Mouse (Mus musculus): Measurements from ENCODE around the gene Zbtb9. TPM values are rescaled to one million over a fixed set of nuclear protein-coding genes. Genes with fewer than 3 reads are reported as not detected.

Zbtb9 gene
- polyA plus RNA-seq, 1 experiment from 2014 or later, result 10.1 TPM

GRCm38 (mm10) chr17:26957872-26958271, 15.1 kb upstream of the Zbtb9 start:
- no peaks in the 10 kb centered on the region for H3K27me3 ChIP-seq (ENCODE audit: control insufficient read depth, insufficient read depth, low read length)
- H3K4me3 ChIP-seq (ENCODE audit: low read depth, low read length), result no peak overlapping the region
- ATAC-seq (replicated peaks; ENCODE audit: insufficient number of reproducible peaks, low FRiP score, low TSS enrichment, low read depth) (no peak), DNase-seq (ENCODE audit: low spot score) (no peak)
- no peak overlapping the region for H3K27ac ChIP-seq (replicated peaks; ENCODE audit: low read depth, low read length)
- peaks cover 7% of the 10 kb centered on the region for H3K36me3 ChIP-seq (replicated peaks; ENCODE audit: control insufficient read depth, insufficient read depth, low read depth, low read length)
- H3K9me3 ChIP-seq (replicated peaks; ENCODE audit: control insufficient read depth, low read length), result no peaks in the 10 kb centered on the region
- no peak overlapping the region for H3K4me2 ChIP-seq (ENCODE audit: low read depth, low read length)
- peaks cover 3% of the 10 kb centered on the region; the same call in 1 of the 2 replicates for H3K4me1 ChIP-seq (ENCODE audit: control insufficient read depth, insufficient read depth, low read length)
- H3K9ac ChIP-seq (replicated peaks; ENCODE audit: low read length), result no peak overlapping the region
- WGBS, result 95% methylated on average over 5 of the region's 5 CpGs

GRCm38 (mm10) chr17:26958880-26959279, 14.1 kb upstream of the Zbtb9 start:
- Histone ChIP-seq H3K4me3 (ENCODE audit: low read depth, low read length) (no peak overlapping the region), H3K27ac (replicated peaks; ENCODE audit: low read depth, low read length) (no peak overlapping the region), H3K4me1 (ENCODE audit: control insufficient read depth, insufficient read depth, low read length) (no peaks in the 10 kb centered on the region), H3K9me3 (replicated peaks; ENCODE audit: control insufficient read depth, low read length) (no peaks in the 10 kb centered on the region), H3K4me2 (ENCODE audit: low read depth, low read length) (no peak overlapping the region), H3K36me3 (replicated peaks; ENCODE audit: control insufficient read depth, insufficient read depth, low read depth, low read length) (peaks cover 7% of the 10 kb centered on the region), H3K9ac (replicated peaks; ENCODE audit: low read length) (no peak overlapping the region), H3K27me3 (ENCODE audit: control insufficient read depth, insufficient read depth, low read length) (no peaks in the 10 kb centered on the region)
- ATAC-seq (replicated peaks; ENCODE audit: insufficient number of reproducible peaks, low FRiP score, low TSS enrichment, low read depth) (no peak), DNase-seq (ENCODE audit: low spot score) (no peak)
- whole genome bisulfite sequencing, result 60% methylated on average over 5 of the region's 5 CpGs

GRCm38 (mm10) chr17:26959815-26960214, 13.2 kb upstream of the Zbtb9 start:
- peaks cover 7% of the 10 kb centered on the region for H3K36me3 ChIP-seq (replicated peaks; ENCODE audit: control insufficient read depth, insufficient read depth, low read depth, low read length)
- no peaks in the 10 kb centered on the region for H3K4me1 ChIP-seq (ENCODE audit: control insufficient read depth, insufficient read depth, low read length)
- ATAC-seq (replicated peaks; ENCODE audit: insufficient number of reproducible peaks, low FRiP score, low TSS enrichment, low read depth) (no peak), DNase-seq (ENCODE audit: low spot score) (no peak)
- no peak overlapping the region for H3K4me2 ChIP-seq (ENCODE audit: low read depth, low read length)
- 95% methylated on average over 4 of the region's 4 CpGs for WGBS
- no peak overlapping the region for H3K4me3 ChIP-seq (ENCODE audit: low read depth, low read length)
- H3K9me3 ChIP-seq (replicated peaks; ENCODE audit: control insufficient read depth, low read length), result no peaks in the 10 kb centered on the region
- no peak overlapping the region for H3K9ac ChIP-seq (replicated peaks; ENCODE audit: low read length)
- no peaks in the 10 kb centered on the region for H3K27me3 ChIP-seq (ENCODE audit: control insufficient read depth, insufficient read depth, low read length)
- no peak overlapping the region for H3K27ac ChIP-seq (replicated peaks; ENCODE audit: low read depth, low read length)

GRCm38 (mm10) chr17:26961572-26962240, 11.3 kb upstream of the Zbtb9 start:
- Histone ChIP-seq H3K4me1 (ENCODE audit: control insufficient read depth, insufficient read depth, low read length) (no peaks in the 10 kb centered on the region), H3K4me3 (ENCODE audit: low read depth, low read length) (no peak overlapping the region), H3K9me3 (replicated peaks; ENCODE audit: control insufficient read depth, low read length) (no peaks in the 10 kb centered on the region), H3K4me2 (ENCODE audit: low read depth, low read length) (no peak overlapping the region), H3K27me3 (ENCODE audit: control insufficient read depth, insufficient read depth, low read length) (no peaks in the 10 kb centered on the region), H3K36me3 (replicated peaks; ENCODE audit: control insufficient read depth, insufficient read depth, low read depth, low read length) (peaks cover 9% of the 10 kb centered on the region), H3K27ac (replicated peaks; ENCODE audit: low read depth, low read length) (no peak overlapping the region), H3K9ac (replicated peaks; ENCODE audit: low read length) (no peak overlapping the region)
- 90% methylated on average over 21 of the region's 21 CpGs for WGBS
- DNase-seq (ENCODE audit: low spot score), result no peak
- ATAC-seq (replicated peaks; ENCODE audit: insufficient number of reproducible peaks, low FRiP score, low TSS enrichment, low read depth), result no peak

- no peak overlapping the region for H3K4me2 ChIP-seq (ENCODE audit: low read depth, low read length)
- DNase-seq (ENCODE audit: low spot score) (no peak), ATAC-seq (replicated peaks; ENCODE audit: insufficient number of reproducible peaks, low FRiP score, low TSS enrichment, low read depth) (no peak)
- no peak overlapping the region for H3K9ac ChIP-seq (replicated peaks; ENCODE audit: low read length)
- H3K27ac ChIP-seq (replicated peaks; ENCODE audit: low read depth, low read length), result no peak overlapping the region
- peaks cover 2% of the 10 kb centered on the region for H3K36me3 ChIP-seq (replicated peaks; ENCODE audit: control insufficient read depth, insufficient read depth, low read depth, low read length)
- WGBS, result 92% methylated on average over 11 of the region's 11 CpGs
- H3K27me3 ChIP-seq (ENCODE audit: control insufficient read depth, insufficient read depth, low read length), result no peaks in the 10 kb centered on the region
- no peaks in the 10 kb centered on the region for H3K9me3 ChIP-seq (replicated peaks; ENCODE audit: control insufficient read depth, low read length)
- H3K4me3 ChIP-seq (ENCODE audit: low read depth, low read length), result no peak overlapping the region
- H3K4me1 ChIP-seq (ENCODE audit: control insufficient read depth, insufficient read depth, low read length), result peaks cover 6% of the 10 kb centered on the region; the same call in 1 of the 2 replicates
Measured at GRCm38 (mm10) chr17:26966993-26967392, 6.0 kb upstream of the Zbtb9 start.

GRCm38 (mm10) chr17:26967477-26967876, 5.5 kb upstream of the Zbtb9 start:
- WGBS, result 93% methylated on average over 6 of the region's 6 CpGs
- H3K4me1 ChIP-seq (ENCODE audit: control insufficient read depth, insufficient read depth, low read length), result peaks cover 6% of the 10 kb centered on the region; the same call in 1 of the 2 replicates
- H3K27ac ChIP-seq (replicated peaks; ENCODE audit: low read depth, low read length), result no peak overlapping the region
- no peaks in the 10 kb centered on the region for H3K9me3 ChIP-seq (replicated peaks; ENCODE audit: control insufficient read depth, low read length)
- H3K27me3 ChIP-seq (ENCODE audit: control insufficient read depth, insufficient read depth, low read length), result no peaks in the 10 kb centered on the region
- peaks cover 2% of the 10 kb centered on the region for H3K36me3 ChIP-seq (replicated peaks; ENCODE audit: control insufficient read depth, insufficient read depth, low read depth, low read length)
- no peak for ATAC-seq (replicated peaks; ENCODE audit: insufficient number of reproducible peaks, low FRiP score, low TSS enrichment, low read depth)
- H3K9ac ChIP-seq (replicated peaks; ENCODE audit: low read length), result no peak overlapping the region
- H3K4me2 ChIP-seq (ENCODE audit: low read depth, low read length), result no peak overlapping the region
- no peak for DNase-seq (ENCODE audit: low spot score)
- H3K4me3 ChIP-seq (ENCODE audit: low read depth, low read length), result no peak overlapping the region

- ATAC-seq (replicated peaks; ENCODE audit: insufficient number of reproducible peaks, low FRiP score, low TSS enrichment, low read depth) (no peak), DNase-seq (ENCODE audit: low spot score) (no peak)
- Histone ChIP-seq H3K27me3 (ENCODE audit: control insufficient read depth, insufficient read depth, low read length) (no peaks in the 10 kb centered on the region), H3K9ac (replicated peaks; ENCODE audit: low read length) (no peak overlapping the region), H3K36me3 (replicated peaks; ENCODE audit: control insufficient read depth, insufficient read depth, low read depth, low read length) (peaks cover 2% of the 10 kb centered on the region), H3K4me1 (ENCODE audit: control insufficient read depth, insufficient read depth, low read length) (peaks cover 6% of the 10 kb centered on the region; the same call in 1 of the 2 replicates), H3K4me3 (ENCODE audit: low read depth, low read length) (no peak overlapping the region), H3K9me3 (replicated peaks; ENCODE audit: control insufficient read depth, low read length) (no peaks in the 10 kb centered on the region), H3K4me2 (ENCODE audit: low read depth, low read length) (no peak overlapping the region), H3K27ac (replicated peaks; ENCODE audit: low read depth, low read length) (no peak overlapping the region)
- WGBS, result 82% methylated on average over 6 of the region's 6 CpGs
Measured at GRCm38 (mm10) chr17:26968200-26968611, 4.8 kb upstream of the Zbtb9 start.

- H3K27ac ChIP-seq (replicated peaks; ENCODE audit: low read depth, low read length), result no peak overlapping the region
Measured at GRCm38 (mm10) chr17:26969257-26969656, 3.7 kb upstream of the Zbtb9 start.

More at GRCm38 (mm10) chr17:26969257-26969656, 3.7 kb upstream of the Zbtb9 start:
- no peak overlapping the region for H3K9ac ChIP-seq (replicated peaks; ENCODE audit: low read length)
- DNase-seq (ENCODE audit: low spot score) (no peak), ATAC-seq (replicated peaks; ENCODE audit: insufficient number of reproducible peaks, low FRiP score, low TSS enrichment, low read depth) (no peak)
- H3K4me2 ChIP-seq (ENCODE audit: low read depth, low read length), result no peak overlapping the region
- no peaks in the 10 kb centered on the region for H3K9me3 ChIP-seq (replicated peaks; ENCODE audit: control insufficient read depth, low read length)
- no peak overlapping the region for H3K4me3 ChIP-seq (ENCODE audit: low read depth, low read length)
- 86% methylated on average over 6 of the region's 6 CpGs for WGBS
- peaks cover 10% of the 10 kb centered on the region; the same call in 1 of the 2 replicates for H3K4me1 ChIP-seq (ENCODE audit: control insufficient read depth, insufficient read depth, low read length)
- H3K27me3 ChIP-seq (ENCODE audit: control insufficient read depth, insufficient read depth, low read length), result no peaks in the 10 kb centered on the region
- peaks cover 2% of the 10 kb centered on the region for H3K36me3 ChIP-seq (replicated peaks; ENCODE audit: control insufficient read depth, insufficient read depth, low read depth, low read length)

Data from embryonic facial prominence, embryonic 11.5 days (tissue).